Mouse (Mus musculus) macrophage (primary cell): ENCODE results near the gene Eno1. TPM values are rescaled to one million over a fixed set of nuclear protein-coding genes. Genes with fewer than 3 reads are reported as not detected.
A peak's percentile ranks its signal among the peaks of the same experiment; 100 is the strongest.

Experiments used
- H3K27ac ChIP-seq: fragments of 350-480 bp; formaldehyde crosslinking; 2 replicates; pipeline ENCODE4 v1.9.0; 2021
- H3K36me3 ChIP-seq: fragments of 350-480 bp; formaldehyde crosslinking; 2 replicates; pipeline ENCODE4 v1.9.0; 2021; ENCODE audit errors: inconsistent target
- H3K4me3 ChIP-seq: fragments of 350-480 bp; formaldehyde crosslinking; 2 replicates; pipeline ENCODE4 v1.9.0; 2021; ENCODE audit errors: inconsistent target
- H3K79me2 ChIP-seq: fragments of 350-480 bp; formaldehyde crosslinking; 2 replicates; pipeline ENCODE4 v1.9.0; 2021; ENCODE audit errors: inconsistent target
- WGBS: methylation state at CpG from one replicate; pipeline ENCODE4 v1.1.7; 2026; ENCODE audit warnings: inconsistent platforms; ENCODE audit not compliant: missing documents; 5-methylcytosine and 5-hydroxymethylcytosine counted together
- polyA plus RNA-seq: library from polyadenylated mRNA; stranded (reverse); fragments of 250-400 nt; gene quantifications from 3 replicates; pipeline ENCODE4 v1.2.4, GENCODE M21; 2018; ENCODE audit warnings: inconsistent platforms
- total RNA-seq, 78 experiments: library from RNA; depleted of rRNA; stranded (reverse); fragments of 250-400 nt; gene quantifications; 1 replicate in 9 of 78; 2 replicates in 24 of 78; 3 replicates in 43 of 78; 4 replicates in 2 of 78; pipeline ENCODE4 v1.2.4; 2018; ENCODE audit warnings: inconsistent platforms in 56 of 78

The Eno1 gene
- 100 to 1,000 TPM in 3 of 26 experiments, 10 to 100 TPM in 23; 12.6 to 121 (median 44.0) TPM for total RNA-seq (2018; cell fraction: chromatin; rRNA removed)
- 100 to 1,000 TPM; 169 to 326 (median 246) TPM for total RNA-seq (2018; cell fraction: cytosol; rRNA removed)
- 100 to 1,000 TPM in 5 of 26 experiments, 10 to 100 TPM in 21; 41.3 to 178 (median 77.0) TPM for total RNA-seq (2018; cell fraction: nucleus; rRNA removed)
- 167 to 467 TPM (median 266 TPM) in 3 replicates for polyA plus RNA-seq

GRCm38 (mm10) chr4:150236521-150237481 lies at the start of gene Eno1:
Eno1 (plus strand) TSS chr4:150236721.
- peak within 1 kb of the TSS; percentile 94 for H3K27ac ChIP-seq
- H3K79me2 ChIP-seq, result peaks cover 48% of the 10 kb centered on the region
- H3K36me3 ChIP-seq, result peaks cover 12% of the 10 kb centered on the region; the same call in 1 of the 2 replicates
- 2% methylated on average over 67 of the region's 78 CpGs for WGBS
- peak within 1 kb of the TSS; percentile 87 for H3K4me3 ChIP-seq

- no peaks in the 10 kb centered on the region for H3K79me2 ChIP-seq
- no peak overlapping the region for H3K4me3 ChIP-seq
- WGBS, result 76% methylated on average over 11 of the region's 11 CpGs
- no peaks in the 10 kb centered on the region for H3K36me3 ChIP-seq
- H3K27ac ChIP-seq, result no peak overlapping the region
Measured at GRCm38 (mm10) chr4:150188236-150188635, 48.3 kb upstream of the Eno1 start.

- no peak overlapping the region for H3K4me3 ChIP-seq
- no peak overlapping the region for H3K27ac ChIP-seq
- WGBS, result 88% methylated on average over 6 of the region's 6 CpGs
- no peaks in the 10 kb centered on the region for H3K79me2 ChIP-seq
- no peaks in the 10 kb centered on the region for H3K36me3 ChIP-seq
Measured at GRCm38 (mm10) chr4:150192199-150192598, 44.3 kb upstream of the Eno1 start.

DNA sequence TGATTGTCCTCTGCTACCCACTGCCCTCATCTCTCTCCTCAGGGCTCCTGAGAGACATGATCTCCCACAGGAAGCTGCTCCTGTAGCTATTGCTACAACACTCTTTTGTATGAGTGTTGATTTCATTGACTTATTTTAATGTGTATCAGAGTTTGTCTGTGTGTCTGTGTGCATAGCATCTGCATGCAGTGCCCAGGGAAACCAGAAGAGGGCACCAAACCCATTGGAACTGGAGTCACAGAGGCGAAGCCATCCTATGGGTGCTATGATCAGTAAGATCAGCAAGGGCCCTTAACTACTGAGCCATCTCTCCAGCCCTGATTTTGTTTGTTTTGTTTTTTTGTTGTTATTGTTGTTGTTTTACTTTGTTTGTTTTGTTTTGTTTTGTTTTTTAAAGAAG lies 42.6 kb upstream of the Eno1 start:
- Histone ChIP-seq H3K4me3 (no peak overlapping the region), H3K36me3 (no peaks in the 10 kb centered on the region), H3K27ac (no peak overlapping the region), H3K79me2 (no peaks in the 10 kb centered on the region)
- WGBS, result 59% methylated on average over 1 of the region's 1 CpGs

- Histone ChIP-seq H3K79me2 (no peaks in the 10 kb centered on the region), H3K36me3 (no peaks in the 10 kb centered on the region), H3K27ac (no peak overlapping the region), H3K4me3 (no peak overlapping the region)
- 94% methylated on average over 9 of the region's 9 CpGs for WGBS
Measured at GRCm38 (mm10) chr4:150198268-150198667, 38.3 kb upstream of the Eno1 start.

- WGBS, result 92% methylated on average over 5 of the region's 5 CpGs
- Histone ChIP-seq H3K36me3 (no peaks in the 10 kb centered on the region), H3K27ac (peak within 1 kb of the TSS; percentile 85), H3K79me2 (no peaks in the 10 kb centered on the region), H3K4me3 (no peak within 1 kb of the TSS)
Measured at GRCm38 (mm10) chr4:150201232-150201631, 35.3 kb upstream of the Eno1 start, which contains the start of gene Car6. Car6 (minus strand) TSS chr4:150201332.

DNA sequence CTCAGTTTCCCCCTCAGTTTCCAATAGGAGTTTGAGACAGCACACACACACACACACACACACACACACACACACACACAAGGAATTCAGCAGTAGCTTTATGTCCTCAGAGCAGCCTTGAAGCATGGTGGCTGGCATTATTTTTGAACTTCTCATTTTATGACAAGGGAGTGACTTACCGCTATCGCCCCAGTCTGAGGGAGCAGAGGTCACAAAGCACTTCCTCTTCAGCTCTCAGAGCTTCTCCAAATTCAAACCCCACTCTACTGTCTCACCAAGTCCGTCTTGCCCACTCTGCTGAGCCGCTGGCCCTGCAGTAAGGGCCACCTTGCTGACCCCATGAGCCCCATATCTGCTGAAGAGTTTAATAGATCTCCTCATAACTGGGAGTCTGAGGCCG lies 33.8 kb upstream of the Eno1 start:
- H3K36me3 ChIP-seq, result no peaks in the 10 kb centered on the region
- H3K4me3 ChIP-seq, result no peak overlapping the region
- 7% methylated on average over 5 of the region's 5 CpGs for WGBS
- H3K79me2 ChIP-seq, result no peaks in the 10 kb centered on the region
- H3K27ac ChIP-seq, result peak overlapping the region; percentile 85

DNA sequence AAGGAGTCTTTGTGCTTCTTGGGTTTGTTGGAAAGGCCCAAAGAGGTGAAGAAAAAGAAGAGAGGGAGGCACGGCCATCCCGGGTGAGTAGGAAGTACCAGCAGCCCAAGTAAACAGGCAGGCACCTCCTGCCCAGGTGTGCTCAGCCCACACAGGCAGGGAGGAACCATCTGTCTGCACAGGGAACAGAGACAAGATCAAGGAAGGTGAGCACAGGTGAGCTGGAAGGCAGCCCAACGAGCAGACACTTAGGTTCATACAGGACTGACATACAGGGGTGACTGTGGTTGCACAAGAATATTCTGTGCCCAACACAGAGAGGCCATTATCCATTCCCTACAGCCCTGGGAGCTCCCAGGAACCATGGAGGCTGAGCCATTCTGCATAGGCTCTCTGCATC lies 31.6 kb upstream of the Eno1 start:
- Histone ChIP-seq H3K27ac (no peak overlapping the region), H3K4me3 (no peak overlapping the region), H3K79me2 (no peaks in the 10 kb centered on the region), H3K36me3 (no peaks in the 10 kb centered on the region)
- WGBS, result 81% methylated on average over 3 of the region's 3 CpGs

- Histone ChIP-seq H3K4me3 (no peak overlapping the region), H3K79me2 (no peaks in the 10 kb centered on the region), H3K36me3 (no peaks in the 10 kb centered on the region), H3K27ac (no peak overlapping the region)
- WGBS, result 89% methylated on average over 5 of the region's 5 CpGs
Measured at GRCm38 (mm10) chr4:150209751-150210150, 26.8 kb upstream of the Eno1 start.

GRCm38 (mm10) chr4:150210306-150210705 lies 26.2 kb upstream of the Eno1 start:
- 94% methylated on average over 7 of the region's 8 CpGs for WGBS
- Histone ChIP-seq H3K79me2 (no peaks in the 10 kb centered on the region), H3K36me3 (no peaks in the 10 kb centered on the region), H3K27ac (no peak overlapping the region), H3K4me3 (no peak overlapping the region)

DNA sequence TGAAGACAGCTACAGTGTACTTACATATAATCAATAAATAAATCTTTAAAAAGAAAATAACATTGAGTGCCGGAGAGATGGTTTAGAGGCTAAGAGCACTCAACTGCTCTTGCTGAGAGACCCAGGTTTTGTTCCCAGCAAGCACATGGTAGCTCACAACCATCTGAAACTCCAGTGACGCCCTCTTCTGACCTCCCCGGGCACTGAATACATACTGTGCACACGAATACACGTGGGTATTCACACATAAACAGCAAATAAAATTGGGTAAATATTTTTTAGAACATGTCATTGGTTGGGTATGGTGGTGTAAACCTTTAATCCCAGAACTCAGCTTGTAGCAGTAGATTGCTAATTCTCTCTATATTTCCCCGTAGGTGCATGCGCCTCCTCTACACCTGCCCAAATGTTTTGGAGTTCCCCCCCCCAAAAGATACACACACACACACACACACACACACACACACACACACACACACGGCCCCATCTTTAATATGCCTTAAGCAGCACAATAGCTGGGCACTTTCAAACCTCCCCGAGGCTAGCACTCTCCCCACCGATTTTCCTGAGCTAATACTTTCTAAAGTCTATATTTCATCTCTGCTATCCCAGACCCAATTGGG lies 24.5 kb upstream of the Eno1 start:
- peak overlapping the region; percentile 82 for H3K27ac ChIP-seq
- H3K79me2 ChIP-seq, result no peaks in the 10 kb centered on the region
- WGBS, result 51% methylated on average over 10 of the region's 10 CpGs
- no peaks in the 10 kb centered on the region for H3K36me3 ChIP-seq
- H3K4me3 ChIP-seq, result no peak overlapping the region

DNA sequence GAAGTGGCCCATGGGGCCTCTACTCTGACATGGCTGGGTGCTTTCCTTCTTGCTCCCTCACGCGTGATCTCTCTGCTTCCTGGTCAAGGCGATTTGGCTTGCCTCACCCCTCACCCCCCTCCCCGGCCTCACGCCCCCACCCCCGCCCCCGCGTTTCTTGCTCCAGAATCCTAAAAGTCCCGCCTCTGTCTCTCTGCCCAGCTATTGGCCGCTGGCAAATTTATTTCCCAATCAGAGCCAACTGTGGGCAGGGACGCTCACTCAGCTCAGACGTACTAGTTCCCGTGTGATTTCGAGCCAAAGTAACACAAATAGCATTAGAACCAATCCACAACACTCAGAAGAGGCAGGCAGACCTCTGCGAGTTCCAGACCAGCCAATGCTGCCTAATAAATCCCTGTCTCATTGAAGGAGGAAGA lies 24.0 kb upstream of the Eno1 start:
- WGBS, result under 1% methylated on average over 11 of the region's 15 CpGs
- Histone ChIP-seq H3K36me3 (no peaks in the 10 kb centered on the region), H3K79me2 (no peaks in the 10 kb centered on the region), H3K4me3 (no peak overlapping the region), H3K27ac (peak overlapping the region; percentile 82)

DNA sequence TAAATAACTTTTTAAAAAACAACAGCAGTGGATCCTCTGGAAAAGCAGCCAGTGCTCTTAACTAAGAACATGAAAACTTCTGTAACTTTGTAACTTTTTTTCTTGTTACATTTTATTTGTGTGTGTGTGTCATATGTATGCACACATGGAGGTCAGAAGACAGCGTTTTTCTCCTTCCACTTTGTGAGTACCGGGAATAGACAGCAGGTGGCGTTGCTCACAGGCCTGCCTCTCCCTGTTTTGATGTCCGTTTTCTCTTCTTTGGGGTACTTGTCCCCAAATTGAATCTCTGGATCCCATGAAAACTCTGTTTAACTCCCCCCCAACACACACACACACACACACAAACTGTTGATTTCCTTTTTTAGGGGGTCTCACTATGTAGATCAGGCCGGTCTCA lies 22.6 kb upstream of the Eno1 start:
- Histone ChIP-seq H3K36me3 (no peaks in the 10 kb centered on the region), H3K27ac (no peak overlapping the region), H3K79me2 (no peaks in the 10 kb centered on the region), H3K4me3 (no peak overlapping the region)
- 84% methylated on average over 4 of the region's 5 CpGs for WGBS

DNA sequence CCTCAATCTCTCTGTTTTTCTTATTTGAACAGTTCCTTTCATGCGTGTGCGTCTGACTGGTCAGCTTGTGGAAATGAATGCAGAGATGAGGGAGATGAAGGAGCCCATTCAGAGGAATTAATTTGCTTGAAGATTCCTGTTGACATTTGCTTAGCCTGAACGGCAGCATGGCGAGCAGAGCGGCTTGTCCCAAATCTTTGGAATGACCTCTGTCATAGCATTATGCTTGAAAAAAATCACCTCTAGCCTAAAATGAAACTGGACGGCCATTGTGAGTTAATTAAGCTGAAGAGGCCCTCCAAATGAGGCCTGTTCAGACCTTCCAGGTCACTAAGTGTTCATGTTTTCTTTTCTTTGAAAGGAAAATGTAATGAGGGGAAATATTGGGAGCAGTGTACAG lies 20.1 kb upstream of the Eno1 start:
- no peaks in the 10 kb centered on the region for H3K79me2 ChIP-seq
- H3K4me3 ChIP-seq, result no peak overlapping the region
- 95% methylated on average over 6 of the region's 6 CpGs for WGBS

More for the DNA sequence above, 20.1 kb upstream of the Eno1 start:
- no peak overlapping the region for H3K27ac ChIP-seq
- H3K36me3 ChIP-seq, result no peaks in the 10 kb centered on the region
